Mouse (Mus musculus) adrenal gland, postnatal 4 days (tissue): ENCODE results near the gene Lrig2. TPM values are rescaled to one million over a fixed set of nuclear protein-coding genes. Genes with fewer than 3 reads are reported as not detected.

Experiments
- DNase-seq, 2 experiments: peaks; one replicate each; pipeline ENCODE4 v3.0.0; 2021 to 2022; ENCODE audit warnings: low spot score in 2 of 2, mixed read lengths in 2 of 2
- long read RNA-seq, 2 experiments: library from polyadenylated mRNA; stranded (forward); transcript quantifications; one replicate each; pipeline ENCODE4 v2.0.0; 2021
- total RNA-seq, 2 experiments: library from RNA; stranded (reverse); gene quantifications; 2 replicates each; pipeline ENCODE4 v1.2.3; 2021

The Lrig2 gene
- 10 to 100 TPM; 23.5 to 26.2 TPM for total RNA-seq
- long read RNA-seq, experiment 1, partial matches to known transcripts, result 0 of 2 reads
- long read RNA-seq, experiment 1, other reads (novel, unspliced or antisense), result 1 of 2 reads
- long read RNA-seq, experiment 2, full-length matches to known transcripts, result 2 of 7 reads
- long read RNA-seq, experiment 2, partial matches to known transcripts, result 1 of 7 reads
- long read RNA-seq, experiment 2, other reads (novel, unspliced or antisense), result 4 of 7 reads

GRCm38 (mm10) chr3:104511538-104512423 is at the start of gene Lrig2:
TSS of gene Lrig2 (minus strand) at chr3:104511918.
- peak; percentile 93 to 97 for DNase-seq

GRCm38 (mm10) chr3:104556624-104557023 is 44.9 kb upstream of the Lrig2 start:
- no peak for DNase-seq

DNA sequence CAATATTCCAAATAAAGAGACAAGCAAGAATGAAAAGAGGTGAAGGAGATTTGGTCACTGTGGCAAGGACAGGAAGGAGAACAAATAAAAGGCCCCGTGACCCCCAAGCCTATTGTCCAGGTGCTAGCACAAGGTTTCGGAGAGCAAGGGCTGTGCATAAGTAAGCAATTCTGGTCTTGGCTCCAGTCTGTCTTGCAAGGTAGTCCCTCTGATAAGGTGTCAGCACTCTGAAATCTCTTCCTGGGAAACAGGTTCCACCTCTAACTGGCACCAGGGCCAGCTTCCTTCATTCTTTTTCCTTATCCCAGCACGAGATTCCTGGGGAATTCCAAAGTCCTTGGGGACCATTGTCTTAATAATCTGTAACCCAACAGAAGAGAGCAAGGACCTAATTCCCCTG is 38.9 kb upstream of the Lrig2 start:
- DNase-seq, result no peak

- DNase-seq, result no peak
These were observed 36.8 kb upstream of the Lrig2 start for GRCm38 (mm10) chr3:104548367-104549087.

- no peak for DNase-seq
These were observed 32.1 kb upstream of the Lrig2 start for GRCm38 (mm10) chr3:104543825-104544224.

- no peak for DNase-seq
These were observed 30.3 kb upstream of the Lrig2 start for GRCm38 (mm10) chr3:104542065-104542429.

GRCm38 (mm10) chr3:104541139-104542064 is 29.7 kb upstream of the Lrig2 start:
- peak; percentile 28 to 46 for DNase-seq

DNA sequence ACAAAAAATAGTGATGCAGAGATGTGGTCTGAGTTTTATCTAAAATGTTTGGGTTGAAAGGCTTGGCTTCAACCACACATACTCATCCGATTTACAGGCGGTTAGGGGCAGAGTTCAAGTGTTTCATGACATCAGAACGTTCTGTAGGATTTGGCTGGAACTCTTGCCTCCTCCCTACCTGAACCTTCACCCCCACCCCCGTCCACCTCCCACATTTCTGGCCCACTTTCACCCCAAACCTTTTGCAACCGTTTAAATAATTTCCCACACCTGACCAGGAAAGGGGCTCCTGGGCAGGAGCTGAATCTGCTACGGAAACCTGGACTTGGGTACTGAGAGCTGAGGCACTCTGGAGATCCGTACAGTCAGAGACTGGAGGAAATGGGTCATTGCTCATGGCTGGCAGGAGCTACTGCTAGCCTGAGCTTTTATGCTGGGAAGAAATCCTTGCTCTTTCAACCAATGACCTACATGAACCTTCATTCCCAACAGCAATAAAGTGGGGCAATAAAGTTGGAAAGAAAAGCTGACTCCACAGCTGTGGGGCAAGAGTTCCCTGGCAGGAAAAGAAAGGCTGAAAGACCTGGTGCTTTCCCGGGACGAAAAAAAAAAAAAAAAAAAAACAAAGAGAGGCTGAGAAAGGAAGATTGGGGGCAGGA is 28.9 kb upstream of the Lrig2 start:
- no peak for DNase-seq

GRCm38 (mm10) chr3:104533223-104533622 is 21.5 kb upstream of the Lrig2 start:
- no peak for DNase-seq

DNA sequence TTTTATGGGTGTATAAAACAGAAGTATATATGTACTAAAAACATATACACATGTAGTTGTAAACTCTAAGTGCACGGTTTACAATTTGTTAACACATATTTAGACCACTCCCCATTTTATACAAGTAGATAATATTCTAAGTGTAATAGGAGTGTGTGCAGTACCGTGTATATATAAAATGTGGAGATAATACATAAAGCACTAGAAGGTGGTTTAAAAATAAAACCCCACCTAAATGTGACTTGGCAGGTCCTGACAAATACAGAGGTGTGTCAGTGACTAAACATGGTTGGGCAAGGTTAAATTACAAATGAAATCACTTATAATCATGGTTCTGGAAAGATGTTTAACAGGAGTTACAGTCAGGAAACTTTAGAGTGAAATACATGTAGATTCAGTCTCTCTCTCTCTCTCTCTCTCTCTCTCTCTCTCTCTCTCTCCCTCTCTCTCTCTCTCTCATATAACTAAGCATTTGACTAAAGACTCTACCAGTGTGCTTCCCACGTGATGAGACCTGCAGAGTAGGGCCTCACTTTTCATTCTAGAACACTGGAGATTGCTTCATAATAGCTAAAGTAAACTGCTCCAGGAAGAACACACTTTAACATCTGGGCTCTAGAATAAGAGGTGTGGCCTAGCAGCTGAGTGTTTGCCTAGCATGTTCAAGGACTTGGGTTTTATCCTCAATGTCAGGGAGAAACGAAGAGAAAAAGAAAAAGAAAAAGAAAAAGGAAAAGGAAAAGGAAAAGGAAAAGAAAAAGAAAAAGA is 14.6 kb upstream of the Lrig2 start:
- DNase-seq, result no peak

- no peak for DNase-seq
These were observed 13.8 kb upstream of the Lrig2 start for GRCm38 (mm10) chr3:104525516-104525915.

- DNase-seq, result no peak
These were observed 13.3 kb upstream of the Lrig2 start for GRCm38 (mm10) chr3:104525029-104525428.

GRCm38 (mm10) chr3:104523333-104523871 is 11.7 kb upstream of the Lrig2 start:
- DNase-seq, result no peak

DNA sequence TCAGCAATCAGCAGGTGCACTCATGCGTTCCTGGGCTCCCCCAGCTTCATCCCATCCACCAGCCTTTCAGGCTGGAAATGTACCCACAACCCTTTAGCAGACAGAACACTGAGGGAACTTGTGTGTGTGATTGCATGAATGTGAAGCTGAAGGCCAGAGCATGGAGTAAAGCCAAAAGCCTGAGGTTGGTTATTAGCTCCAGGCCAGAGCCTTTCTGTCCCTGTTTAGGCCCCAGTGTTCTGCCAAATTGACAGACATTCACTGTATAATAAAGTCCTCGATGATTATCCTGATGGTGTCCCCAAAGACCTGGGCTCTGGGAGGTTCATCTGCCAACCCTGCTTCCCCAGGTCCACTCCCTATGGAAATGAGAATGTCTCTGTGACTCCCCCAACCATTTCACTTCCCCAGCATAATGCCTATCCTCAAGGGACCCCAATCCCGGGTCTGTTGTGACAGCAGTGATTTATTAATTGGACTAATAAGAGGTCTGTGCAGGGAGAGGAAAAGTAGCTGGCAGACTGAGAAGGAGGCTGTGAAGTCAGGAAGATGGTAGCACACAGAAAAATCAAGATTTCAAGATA is 9.7 kb upstream of the Lrig2 start:
- DNase-seq, result no peak

GRCm38 (mm10) chr3:104520471-104520870 is 8.8 kb upstream of the Lrig2 start:
- no peak for DNase-seq

DNA sequence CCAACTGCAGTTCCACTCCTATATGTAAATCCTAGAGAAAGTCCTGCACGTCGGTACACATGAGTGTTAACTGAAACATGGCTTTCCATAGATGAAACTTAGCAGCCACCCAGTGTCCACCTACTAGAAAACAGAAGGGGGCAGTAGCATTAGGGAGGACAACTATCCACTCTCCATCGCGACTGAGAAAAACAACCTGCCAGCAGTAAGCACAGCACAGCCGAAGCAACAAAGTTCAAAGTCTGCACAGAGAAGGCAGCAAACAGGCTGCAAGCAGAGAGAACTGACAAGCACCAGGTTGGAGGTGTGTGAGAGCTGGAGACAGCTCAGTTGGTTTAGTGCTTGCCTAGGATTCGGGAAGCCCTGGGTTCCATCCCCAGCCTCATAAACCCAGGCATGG is 7.2 kb upstream of the Lrig2 start:
- no peak for DNase-seq

GRCm38 (mm10) chr3:104518411-104518810 is 6.7 kb upstream of the Lrig2 start:
- no peak for DNase-seq

- no peak for DNase-seq
These were observed 5.4 kb upstream of the Lrig2 start for GRCm38 (mm10) chr3:104517161-104517560.

DNA sequence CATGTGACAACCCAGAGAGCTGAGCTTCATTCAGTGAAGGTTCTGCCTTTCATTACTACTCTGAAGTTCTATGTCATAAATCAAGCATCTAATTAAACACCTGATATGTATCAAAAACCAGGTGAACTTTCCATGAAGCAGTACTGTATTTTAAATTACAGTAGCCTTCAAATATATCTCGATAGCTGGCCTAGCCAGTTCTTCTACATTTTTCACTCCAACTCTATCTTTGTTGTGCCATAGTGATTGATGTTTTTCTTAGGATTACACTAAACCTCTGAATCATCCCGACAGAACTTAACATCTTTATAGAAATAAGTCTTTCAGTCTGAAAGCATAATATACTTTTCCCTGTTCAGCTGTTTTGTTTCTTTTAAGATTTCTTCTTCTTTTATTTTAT is 2.8 kb upstream of the Lrig2 start:
- DNase-seq, result no peak
